Mouse (Mus musculus): Measurements from ENCODE around the gene Selenow. TPM values are rescaled to one million over a fixed set of nuclear protein-coding genes. Genes with fewer than 3 reads are reported as not detected.
"Not testable (repeated sequence)": the region's sequence is repeated elsewhere in the genome, so short reads cannot be mapped to it uniquely, and the experiment has no call there.

Gene Selenow
- total RNA-seq, 4 experiments from 2014 or later, result 1,057 to 1,355 (median 1,220) TPM

DNA sequence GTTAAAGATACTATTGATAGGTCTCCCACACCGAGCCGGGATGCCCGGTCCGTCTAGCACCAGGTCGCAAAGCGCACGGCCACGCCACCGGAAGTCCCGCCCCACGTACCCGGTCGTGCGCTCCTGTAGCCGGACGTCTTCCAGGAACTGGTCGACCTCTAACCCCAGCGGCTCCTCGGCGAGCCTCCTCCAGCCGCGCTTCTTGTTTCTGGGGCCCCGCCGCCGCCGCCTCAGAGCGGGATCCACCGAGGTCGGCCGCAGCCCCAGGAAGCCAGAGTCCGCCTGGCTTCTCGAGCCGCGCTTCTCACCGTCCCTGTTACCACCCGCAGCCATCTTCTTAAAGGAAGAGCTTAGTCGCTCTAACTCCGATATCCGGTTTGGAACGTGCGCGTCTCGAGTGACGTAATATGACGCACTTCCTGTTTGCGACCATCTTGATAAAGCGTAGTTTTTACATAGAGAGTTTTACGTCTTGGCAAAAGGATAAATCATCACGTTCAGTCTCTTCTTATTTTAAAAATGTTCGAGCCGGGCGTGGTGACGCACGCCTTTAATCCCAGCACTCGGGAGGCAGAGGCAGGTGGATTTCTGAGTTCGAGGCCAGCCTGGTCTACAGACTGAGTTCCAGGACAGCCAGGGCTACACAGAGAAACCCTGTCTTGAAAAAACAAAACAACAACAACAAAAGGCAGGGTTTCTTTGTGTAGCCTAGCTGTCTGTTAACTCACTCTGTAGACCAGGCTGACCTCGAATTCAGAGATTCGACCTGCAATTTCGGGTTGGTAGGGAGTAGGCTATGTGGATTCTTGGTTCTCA, 23.7 kb upstream of the Selenow start, which contains the start of gene Nop53:
Gene Nop53, minus strand, starts transcription at position 354 of the 816 bp plus-strand sequence.
- DNase-seq (ENCODE audit: low spot score in 2 of 2), result peak; percentile 95 to 97

DNA sequence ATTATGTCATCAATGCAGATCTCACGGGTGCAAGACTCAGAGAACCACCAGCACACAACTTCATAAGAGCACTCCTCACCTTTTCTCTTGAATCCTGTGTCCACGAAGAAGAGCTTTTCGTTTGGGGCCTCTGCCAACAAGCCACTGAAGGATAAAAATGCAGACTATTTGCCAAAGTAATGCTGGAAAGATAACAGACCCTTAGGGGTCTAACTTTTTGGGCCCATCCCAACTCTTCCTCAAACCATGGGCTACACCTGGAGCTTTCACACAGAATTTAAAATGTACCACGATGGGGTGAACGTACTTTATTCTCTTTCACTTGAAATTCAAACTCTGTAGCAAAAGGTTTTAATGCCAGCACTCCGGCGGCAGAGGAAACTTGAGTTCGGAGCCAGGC, 23.0 kb upstream of the Selenow start:
- DNase-seq (ENCODE audit: low spot score in 2 of 2), result no peak

DNA sequence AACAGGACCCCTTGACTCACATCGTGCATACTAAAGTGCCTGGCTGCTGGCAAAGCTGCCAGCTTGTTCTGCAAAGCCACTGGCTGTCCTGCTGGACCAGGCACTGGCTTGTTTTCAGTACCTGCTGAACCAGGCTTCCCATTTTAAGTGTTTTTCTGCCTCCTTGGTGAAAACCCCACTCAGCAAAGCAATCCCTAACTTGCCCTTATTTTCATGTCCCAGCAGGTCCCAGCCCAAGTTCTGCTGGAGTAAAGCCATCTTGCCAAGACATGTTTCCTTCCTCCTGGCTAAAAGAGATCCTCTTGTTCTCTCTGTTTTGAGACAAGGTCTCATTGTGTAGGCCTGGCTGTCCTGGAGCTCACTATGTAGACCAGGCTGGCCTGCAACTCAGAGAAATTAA, 22.1 kb upstream of the Selenow start:
- no peak for DNase-seq (ENCODE audit: low spot score in 2 of 2)

DNA sequence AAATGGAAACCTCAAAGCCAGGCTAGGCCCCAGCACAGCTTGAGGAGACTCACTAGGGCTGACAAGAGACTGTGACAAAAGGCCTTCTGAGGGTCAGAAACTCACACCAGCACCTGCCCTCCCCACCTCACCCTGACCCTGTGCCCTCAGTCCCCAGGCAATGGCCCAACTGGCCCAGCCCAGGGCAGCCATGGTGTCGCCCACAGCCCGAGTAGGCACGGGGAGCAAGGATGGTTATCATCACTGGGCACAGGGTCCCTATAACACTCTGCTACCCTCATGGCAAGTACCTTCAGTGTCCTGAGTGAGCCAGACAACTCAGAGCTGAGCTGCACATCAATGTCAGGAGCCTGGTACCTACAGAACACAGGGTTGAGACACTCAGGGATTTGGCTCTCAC, 16.4 kb upstream of the Selenow start:
- no peak for DNase-seq (ENCODE audit: low spot score in 2 of 2)

DNA sequence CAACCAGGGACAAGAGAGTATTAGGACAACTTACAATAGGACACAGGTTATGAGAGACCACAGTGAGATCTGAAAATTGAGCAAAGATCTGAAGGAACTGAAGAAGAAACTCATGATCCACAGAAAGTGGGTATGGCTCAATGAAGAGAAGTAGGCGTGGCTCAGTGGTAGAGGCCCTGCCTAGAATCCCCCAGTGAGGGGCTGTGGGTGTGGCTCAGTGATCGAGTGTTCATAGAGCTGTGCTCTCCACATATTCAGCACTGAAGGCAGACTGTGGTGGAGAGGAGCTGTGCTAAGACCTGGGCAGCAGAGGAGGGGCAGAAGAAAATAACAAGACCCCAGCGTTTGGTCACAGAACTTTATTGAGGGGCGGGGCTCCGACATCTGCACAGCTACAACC, 15.3 kb upstream of the Selenow start:
- DNase-seq (ENCODE audit: low spot score in 2 of 2), result no peak

DNA sequence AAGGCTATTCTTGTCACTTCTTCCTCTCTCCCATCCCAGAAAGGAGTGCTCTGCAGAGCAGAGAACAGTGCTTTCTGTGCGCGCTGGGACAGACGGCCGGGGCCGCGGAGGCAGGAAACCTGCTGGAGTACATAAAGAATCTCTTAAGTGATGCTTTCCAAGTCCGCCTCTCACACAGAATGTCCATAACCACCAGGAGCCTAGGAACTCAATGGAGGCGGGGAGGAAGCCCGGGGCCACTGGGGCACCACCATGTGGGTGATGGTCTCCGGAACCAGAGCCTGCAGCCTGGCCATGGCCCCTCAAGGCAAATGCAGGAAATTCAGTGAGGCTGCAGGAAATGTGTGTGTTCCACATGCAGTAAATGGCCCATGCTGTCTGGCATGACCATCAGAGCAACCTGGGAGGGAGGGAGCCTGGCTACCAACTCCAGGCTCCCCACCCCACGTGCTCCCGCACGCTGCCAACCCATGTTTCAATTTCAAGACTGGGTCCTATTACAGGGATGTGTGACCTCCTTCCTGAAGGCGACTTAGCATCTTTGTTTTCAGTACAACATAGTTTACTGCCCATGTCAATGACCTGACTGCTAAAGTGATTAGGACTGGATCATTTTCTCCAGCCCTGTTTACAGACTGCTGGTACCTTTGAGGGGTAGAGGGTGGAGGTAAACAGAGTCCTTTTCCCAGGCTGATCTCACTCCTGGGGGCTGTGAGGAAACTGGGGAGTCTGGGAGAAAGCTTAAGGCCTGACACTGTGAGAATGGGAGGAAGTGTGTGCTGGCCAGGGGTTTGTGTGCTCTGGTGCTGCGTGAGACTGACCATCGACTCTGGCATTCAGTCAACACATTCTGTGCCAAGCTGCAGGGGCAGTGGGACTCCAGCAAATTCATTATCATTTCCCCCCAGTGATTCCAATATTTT, 11.5 kb upstream of the Selenow start:
- DNase-seq (ENCODE audit: low spot score in 2 of 2), result peak; percentile 53 to 64

DNA sequence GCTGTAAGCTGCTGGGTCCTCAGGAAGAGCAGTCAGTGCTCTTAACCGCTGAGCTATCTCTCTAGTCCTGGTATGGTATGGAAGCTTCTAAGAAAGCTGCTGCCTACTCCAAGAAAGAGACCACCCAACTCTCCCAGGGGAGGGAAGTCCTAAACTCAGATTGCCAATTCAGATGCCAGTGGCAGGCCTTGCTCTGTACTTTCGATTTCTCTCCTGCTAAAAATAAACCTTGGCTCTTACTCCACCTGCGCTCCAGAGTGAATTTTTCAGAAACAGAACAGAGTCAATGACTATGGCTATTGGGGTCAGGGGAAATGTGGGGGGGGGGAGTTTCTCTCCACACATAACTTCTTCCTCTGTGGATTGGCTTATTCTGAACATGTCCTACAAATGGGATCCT, 9.4 kb upstream of the Selenow start:
- no peak for DNase-seq (ENCODE audit: low spot score in 2 of 2)

DNA sequence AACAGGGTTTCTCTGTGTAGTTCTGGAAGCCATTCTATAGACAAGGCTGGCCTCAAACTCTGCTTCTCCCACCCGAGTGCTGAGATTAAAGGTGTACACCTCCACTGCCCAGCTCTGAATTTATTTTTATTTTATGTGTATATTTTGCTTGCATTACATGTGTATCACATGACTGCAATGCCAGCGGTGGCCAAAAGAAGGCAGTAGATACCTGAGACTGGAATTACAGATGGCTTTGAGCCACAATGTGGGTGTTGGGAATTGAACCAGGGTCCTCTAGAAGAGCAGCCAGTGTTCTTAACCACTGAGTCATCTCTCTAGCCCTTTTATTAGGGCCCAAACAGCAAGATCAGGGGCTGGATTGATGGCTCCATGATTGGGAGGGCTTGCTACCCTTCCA, 8.3 kb upstream of the Selenow start:
- no peak for DNase-seq (ENCODE audit: low spot score in 2 of 2)

DNA sequence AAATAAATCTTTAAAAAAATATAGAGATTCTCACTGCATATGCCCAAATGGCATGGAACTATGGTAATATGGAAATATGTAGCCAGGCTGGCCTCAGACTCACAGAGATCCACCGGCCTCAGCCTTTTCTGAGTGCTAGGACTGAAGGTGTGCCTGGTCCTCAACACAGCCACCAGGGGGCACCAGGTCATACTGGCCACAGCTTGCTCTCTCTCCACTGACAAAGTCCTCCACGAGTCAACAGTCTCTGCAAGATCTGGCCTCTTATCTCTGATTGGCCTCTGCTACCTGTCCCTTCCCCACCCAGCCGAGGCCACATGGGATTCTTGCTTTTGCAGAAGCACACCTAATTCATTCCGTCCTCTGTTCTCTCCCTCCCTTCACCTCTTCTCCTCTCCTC, 7.7 kb upstream of the Selenow start:
- no peak for DNase-seq (ENCODE audit: low spot score in 2 of 2)

DNA sequence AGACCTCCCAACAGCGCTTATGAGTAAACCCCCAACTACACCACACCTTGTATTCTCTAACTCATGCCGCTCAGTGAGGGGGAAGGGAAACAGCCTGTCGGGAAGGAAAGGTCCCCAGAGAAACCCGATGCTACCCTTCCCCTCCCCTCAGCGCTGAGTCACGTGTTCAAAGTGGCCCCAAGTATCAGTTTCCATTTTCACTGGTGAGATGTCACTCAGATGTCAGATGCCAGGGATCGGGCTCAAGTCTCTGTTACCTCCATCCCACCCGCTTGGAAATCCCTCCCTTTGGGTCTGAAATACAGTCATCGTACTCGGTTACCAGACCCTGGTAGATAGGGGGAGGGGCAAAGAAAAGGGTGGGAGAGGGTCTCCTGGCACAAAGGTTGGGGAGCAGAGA, 406 bp downstream of the Selenow start:
- DNase-seq (ENCODE audit: low spot score in 2 of 2), result no peak

DNA sequence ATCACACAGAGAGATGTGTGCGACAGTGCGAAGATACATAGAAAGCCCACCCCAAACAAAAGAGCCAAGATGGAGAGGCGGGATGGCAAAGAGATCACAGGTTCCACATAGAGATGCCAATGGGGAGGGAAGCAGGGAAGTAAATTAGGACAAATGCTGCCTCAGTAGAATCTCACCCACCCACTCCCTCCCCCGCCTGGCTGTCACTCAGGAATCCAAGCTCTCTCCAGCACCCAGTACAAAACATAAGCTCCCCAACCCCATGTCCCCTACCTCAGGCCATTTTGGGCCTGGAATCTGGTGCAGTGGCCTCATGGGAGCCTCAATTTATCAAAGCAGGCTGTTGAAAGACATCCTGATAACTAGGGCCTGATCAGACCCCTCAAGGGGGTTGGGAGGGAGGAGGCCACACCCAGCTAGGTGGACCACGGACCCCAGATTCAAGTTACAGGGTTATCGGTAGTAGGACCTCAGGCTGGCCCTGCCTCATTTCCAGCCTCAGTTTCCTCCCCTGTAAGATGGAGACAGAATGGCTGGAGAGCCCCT, 1.5 kb downstream of the Selenow start:
- no peak for DNase-seq (ENCODE audit: low spot score in 2 of 2)

DNA sequence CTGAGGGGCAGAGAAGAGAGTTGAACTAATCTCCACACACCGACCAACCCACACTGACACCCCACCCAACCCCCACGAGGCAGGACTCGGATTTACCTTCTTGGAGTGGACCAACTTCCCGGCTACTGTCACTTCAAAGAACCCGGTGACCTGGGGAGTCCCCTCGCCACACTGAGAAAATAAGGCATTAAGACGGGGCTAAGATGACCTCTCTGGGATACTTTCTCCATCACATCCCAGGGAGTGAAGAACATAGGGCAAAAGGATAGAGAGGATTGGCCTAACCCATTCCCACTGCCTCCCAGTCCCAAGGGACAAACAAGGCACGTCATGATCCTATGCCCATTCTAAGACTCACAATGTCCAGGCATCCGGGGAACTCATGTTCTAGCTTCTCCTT, 2.3 kb downstream of the Selenow start:
- DNase-seq (ENCODE audit: low spot score in 2 of 2), result no peak

DNA sequence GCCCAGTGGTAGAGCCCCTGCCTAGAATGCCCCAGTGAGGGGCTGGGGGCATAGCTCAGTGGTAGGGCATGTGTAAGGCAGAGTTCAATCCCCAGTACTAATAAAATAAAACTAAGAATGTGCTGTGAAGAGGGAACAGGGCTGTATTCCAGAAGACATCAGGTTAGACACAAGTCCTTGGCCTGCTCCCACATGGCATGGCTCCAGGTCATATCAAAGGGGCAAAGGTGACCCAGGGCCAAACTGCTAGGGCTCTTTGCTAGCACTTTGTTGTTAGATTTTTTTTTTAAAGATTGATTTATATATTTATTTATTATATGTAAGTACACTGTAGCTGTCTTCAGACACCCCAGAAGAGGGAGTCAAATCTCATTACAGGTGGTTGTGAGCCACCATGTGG, 3.8 kb downstream of the Selenow start:
- DNase-seq (ENCODE audit: low spot score in 2 of 2), result no peak

DNA sequence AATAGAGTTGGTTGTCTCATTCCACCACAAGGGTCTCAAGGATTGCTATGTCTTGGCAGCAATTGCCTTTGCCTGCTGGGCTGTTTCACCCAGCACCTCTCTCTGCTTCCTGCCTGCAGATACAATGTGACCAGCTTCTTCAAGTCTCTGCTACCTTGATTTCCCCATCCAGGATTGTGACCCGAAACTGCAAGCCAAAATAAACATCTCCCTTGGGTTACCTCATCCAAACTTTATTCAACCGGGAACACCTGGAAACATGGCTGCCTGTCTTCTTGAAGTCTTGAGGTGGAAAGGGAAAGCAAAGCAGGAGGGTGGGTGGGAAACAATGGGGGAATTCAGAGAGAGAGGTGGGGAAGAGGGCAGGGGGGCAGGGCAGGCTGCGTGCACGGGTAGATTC, 5.2 kb downstream of the Selenow start:
- DNase-seq (ENCODE audit: low spot score in 2 of 2), result no peak

DNA sequence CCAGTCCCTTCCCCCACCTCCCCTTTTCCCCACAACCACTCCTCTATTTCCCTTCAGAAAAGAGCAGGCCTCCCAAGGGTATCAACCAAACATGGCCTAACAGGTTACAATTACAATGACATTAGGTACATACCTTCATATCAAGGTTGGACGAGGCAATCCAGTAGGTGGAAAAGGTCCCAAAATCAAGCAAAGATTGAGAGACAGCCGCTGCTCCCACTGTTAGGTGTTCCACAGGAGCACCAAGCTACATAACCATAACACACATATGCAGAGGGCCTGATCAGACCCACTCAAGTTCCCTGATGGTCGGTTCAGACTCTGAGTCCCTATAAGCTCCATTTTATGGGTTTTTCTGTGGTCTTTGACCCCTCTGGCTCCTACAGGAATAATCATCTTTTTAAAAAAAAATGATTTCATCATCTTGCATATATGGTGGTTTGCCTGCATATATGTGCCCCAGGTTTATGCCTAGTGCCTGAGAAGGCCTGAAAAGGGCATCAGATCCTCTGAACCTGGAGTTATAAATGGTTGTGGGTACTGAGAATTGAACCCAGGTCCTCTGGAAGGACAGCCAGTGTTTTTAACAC, 6.0 kb downstream of the Selenow start:
- no peak for DNase-seq (ENCODE audit: low spot score in 2 of 2)

DNA sequence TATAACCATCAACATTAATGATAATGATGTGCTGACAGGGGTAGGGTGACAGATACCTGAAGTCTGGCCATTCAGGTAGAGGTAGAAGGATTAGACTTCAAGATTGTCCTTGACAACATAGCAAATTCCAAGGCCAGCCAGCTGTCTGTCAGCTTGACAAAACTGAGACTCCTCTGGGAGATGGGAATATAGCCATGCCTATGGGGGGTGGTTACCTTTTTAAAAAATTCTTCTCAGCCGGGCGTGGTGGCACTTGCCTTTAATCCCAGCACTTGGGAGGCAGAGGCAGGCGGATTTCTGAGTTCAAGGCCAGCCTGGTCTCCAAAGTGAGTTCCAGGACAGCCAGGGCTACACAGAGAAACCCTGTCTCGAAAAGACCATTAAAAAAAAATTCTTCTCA, 6.5 kb downstream of the Selenow start:
- not testable (repeated sequence) for DNase-seq (ENCODE audit: low spot score in 2 of 2)

DNA sequence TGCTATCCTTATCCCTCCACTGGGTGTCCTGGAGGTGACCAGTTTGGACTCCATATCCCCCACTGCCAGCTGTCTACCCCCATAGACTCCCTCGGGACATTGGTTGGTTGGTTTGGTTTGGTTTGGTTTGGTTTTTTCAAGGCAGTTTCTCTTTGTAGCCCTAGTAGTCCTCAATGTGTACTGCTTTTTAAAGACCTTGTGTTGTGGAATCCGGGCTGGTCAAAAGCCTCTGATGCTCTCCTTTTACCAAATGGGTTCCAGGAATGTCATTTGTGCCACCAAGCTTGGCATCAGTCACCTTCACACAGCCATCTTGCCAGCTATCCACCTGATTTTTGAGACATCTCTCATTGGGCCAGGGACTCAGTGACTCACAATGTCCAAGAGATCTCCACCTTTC, 7.5 kb downstream of the Selenow start:
- no peak for DNase-seq (ENCODE audit: low spot score in 2 of 2)

DNA sequence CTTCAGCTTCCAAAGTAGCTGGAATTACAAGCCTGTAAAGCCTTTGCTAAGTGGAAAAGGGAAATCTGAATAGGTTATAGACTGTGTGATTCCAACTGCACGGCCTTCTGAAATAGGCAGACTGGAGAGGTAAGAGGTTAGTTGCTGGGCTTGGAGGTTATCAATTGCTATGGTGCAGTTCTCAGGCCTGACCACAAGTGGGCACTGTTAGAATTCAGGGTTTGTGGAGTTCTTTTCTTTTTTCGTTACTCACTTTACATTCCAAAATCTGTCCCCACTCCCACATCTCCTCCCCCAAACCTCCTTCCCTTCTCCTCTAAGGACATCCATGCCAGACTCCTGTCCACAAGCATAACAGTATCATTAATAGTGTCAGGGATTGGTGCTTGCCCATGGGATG, 8.0 kb downstream of the Selenow start:
- DNase-seq (ENCODE audit: low spot score in 2 of 2), result no peak

DNA sequence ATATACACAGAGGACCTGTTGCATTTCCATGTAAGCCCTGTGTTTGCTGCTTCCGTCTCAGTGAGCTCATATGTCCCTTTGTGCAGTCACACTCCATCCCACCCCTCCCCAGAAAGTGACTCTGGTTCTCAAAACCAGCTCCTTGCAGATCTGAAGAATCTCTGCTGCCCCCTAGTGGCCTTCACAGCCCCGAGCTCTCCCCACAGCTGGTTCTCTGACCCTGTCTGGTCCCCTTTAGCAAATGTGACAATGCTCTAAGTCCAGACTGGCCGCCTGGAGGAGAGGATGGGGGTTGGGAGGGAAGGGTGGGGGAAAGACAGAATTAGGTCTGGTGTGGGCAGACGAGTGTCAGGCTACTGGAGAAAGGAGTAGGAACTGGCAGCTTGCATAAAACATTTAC, 10.0 kb downstream of the Selenow start:
- peak in 1 of 2 experiments; percentile 63 for DNase-seq (ENCODE audit: low spot score in 2 of 2)

DNA sequence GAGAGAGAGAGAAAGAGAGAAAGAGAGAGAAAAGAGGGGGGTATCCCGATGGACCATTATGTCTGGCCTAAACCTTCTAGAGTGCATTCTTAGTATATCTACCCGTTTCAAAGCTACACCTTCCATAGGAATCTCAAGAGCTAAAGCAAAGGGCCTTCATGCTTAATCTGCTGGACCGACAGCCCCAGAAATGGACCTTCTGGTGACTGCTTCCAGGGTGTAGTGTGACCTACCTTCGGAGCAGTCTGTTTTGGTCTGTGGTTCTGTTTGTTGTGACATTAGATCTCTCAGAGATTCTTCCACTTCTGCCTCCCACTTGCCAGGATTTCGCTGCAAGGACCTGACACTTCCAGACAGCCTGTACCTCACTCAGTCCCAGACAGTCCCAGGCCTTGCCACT, 11.7 kb downstream of the Selenow start:
- DNase-seq (ENCODE audit: low spot score in 2 of 2), result no peak

DNA sequence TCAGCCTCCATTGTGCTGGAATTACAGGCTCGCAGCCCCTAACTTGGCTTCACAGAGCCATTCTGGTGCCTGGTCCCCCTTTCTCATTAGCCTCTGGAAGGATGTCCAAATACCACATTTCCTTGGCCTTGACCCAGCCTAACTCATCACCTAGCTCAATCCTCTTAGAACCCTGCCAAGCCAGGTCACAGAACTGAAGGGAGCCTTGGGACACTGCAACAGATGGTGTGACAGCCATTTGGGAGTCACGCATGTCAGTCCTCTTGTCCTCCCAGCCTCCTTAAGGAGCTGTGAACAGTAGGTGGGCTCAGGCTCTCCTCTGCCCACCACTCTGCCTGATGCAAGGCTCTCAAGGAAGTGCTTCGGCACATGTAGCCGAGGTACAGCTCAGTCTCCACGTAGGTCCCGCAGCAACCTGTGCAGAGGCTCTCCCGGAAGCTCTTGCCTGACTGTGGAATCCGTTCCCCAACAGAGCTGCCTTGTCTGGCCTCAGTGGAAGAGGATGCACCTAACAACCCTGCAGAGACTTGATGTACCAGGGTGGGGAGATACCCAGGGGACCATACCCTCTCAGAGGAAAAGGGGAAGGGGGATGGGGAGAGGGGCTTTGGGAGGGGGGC, 14.1 kb downstream of the Selenow start:
- no peak for DNase-seq (ENCODE audit: low spot score in 2 of 2)
